Mouse (Mus musculus): ENCODE results near the gene Fras1.

The Fras1 gene

DNA sequence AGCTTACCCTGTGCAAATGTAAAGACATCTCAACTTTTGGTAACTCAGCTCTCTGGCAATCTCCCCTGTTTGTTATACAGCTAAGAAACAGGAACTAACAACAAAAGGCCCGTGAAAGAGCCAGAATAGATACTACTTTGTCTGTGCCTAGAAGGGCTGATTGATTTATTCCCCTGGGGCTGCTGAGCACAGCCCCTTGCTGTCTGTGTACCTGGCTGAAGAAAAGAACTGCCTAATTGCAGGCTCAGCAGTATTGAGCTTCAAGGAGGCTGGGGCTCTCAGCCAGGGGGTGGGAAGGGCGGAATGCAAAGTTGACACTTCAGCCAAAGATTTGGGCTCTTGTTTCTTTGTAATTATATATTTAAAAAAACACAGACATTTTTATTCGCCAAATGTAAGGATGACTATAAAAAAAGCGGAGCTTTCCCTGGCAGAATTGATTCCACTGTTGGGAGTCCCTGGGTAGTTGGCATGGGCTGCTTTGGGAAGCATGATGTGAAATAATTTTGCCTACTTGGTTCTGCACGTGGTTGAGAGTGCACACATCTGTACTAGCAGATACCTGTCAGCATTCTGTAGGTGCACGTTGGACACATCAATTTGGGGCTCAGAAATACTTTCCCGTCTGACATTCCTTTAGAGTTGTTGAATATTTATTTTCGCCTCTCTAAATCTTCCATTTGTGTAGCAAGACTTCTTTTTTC lies 31.5 kb downstream of the Fras1 start:
- DNase-seq (ENCODE audit: low read depth), result no peak

- DNase-seq (ENCODE audit: low read depth), result no peak
Measured at GRCm38 (mm10) chr5:96408291-96408690, 34.5 kb downstream of the Fras1 start.

DNA sequence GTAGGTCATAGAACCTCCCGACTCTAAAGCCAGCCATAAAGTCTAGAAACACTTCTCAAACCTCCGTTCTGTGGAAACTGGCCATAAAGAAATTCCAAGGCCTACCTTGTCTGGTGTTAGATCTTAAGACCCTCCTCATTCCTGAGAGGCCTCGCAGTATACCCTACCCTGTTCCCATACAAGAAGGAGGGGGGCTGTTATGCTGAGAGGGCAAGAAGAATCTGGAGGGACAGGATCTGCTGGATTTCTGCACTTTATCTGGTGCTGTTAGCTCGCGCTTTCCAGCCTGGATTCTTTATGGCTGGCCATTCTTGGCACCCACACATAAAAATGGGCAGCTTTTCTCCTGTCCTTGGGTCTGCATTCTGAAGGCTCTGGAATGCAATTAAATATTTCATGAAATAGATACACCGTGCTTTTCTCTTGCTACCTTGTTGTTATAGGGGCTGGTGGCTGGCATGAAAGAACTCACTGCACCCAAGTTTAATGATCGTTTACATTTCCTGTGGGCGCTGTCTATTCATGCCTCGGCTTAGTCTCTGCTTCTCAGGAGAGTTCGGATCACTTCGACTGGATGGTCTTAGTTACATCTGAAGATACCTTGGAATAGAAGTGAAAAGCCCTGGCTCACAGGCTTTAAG lies 39.1 kb downstream of the Fras1 start:
- DNase-seq (ENCODE audit: low read depth), result no peak

DNA sequence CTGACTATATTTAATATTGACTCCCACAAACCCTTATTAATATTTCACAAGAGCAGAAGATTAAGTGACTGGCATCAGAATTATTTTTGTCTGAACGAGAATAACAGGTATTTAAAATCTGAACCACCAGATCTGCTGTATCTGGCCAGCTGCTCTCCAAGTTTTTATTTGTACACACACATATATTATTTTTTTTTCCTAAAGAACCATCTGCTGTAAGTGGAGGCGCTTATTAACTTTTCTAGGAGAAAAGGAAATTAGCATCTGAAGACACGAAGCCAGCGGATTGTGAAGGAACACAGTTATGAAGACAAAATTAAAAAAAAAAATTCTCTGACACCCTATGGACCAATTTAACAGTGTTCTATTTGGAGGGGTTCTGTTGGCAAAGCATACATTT lies 43.4 kb downstream of the Fras1 start:
- DNase-seq (ENCODE audit: low read depth), result no peak

GRCm38 (mm10) chr5:96421550-96421949 lies 47.8 kb downstream of the Fras1 start:
- no peak for DNase-seq (ENCODE audit: low read depth)

DNA sequence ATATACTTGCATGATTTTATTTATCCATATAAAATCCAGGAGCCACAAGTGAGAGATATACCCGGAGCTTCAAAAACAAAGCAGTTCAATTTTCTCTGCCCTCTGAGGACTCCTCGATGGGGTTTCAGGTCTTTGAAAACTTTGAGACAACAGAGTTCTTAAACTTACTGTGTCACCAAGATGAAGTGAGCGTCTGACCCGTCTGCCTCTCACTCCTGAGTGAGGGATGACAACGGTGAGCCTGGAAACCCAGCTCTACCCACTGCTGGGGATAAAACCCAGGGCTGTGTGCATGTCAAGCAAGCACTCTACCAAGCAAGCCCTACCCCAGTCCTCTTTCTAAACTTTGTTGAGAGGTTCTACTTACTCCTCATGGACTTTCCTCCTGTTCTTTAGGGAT lies 49.0 kb downstream of the Fras1 start:
- DNase-seq (ENCODE audit: low read depth), result no peak

DNA sequence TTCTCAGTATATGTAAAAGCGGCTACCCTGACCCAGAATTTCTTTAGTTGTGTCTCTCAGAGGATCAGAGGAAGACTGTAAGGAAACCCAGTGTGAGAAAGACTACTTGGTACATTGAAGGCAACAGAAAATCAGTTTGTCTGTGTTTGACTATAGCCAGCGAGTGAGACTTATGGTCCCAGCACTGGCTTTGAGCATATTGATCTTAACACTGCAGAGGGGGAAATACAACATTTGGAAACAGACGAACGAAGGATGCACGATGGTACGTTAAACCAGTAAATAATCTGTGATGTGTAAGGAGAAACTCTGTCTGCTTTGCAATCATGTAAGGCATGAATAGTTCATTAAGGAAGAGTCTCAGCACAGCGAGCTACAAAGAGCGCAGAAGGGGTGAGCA lies 51.6 kb downstream of the Fras1 start:
- no peak for DNase-seq (ENCODE audit: low read depth)

DNA sequence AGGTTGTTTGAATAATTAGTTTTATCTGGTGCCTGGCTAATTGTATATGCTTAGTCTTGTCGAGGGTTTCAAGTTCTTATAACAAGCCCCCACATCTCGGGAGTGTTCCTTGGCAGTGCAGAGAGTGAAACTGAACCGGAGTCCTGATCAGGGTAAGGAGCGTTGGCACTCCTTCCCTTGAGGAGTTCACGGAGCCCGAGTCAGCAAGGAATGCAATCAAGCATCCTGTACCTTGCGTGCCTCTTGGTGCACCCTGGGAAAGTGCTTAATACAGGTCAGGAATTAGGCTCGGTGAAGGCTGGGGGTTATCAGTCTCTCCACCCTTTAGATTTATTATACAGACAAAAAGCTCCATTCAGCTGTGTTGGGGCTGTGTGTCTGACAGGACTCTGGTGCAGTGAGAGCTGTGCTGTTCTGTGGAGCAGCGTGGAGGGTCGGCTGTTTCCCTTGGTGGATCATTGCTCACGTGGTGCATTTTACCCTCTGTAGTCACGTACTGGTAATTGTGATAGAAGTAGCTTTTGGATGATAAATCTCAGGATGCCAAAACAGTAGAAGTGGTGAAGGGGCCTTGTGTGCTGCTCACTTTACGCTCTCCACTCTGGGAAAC lies 55.9 kb downstream of the Fras1 start:
- no peak for DNase-seq (ENCODE audit: low read depth)

- no peak for DNase-seq (ENCODE audit: low read depth)
Measured at GRCm38 (mm10) chr5:96437870-96438269, 64.1 kb downstream of the Fras1 start.

DNA sequence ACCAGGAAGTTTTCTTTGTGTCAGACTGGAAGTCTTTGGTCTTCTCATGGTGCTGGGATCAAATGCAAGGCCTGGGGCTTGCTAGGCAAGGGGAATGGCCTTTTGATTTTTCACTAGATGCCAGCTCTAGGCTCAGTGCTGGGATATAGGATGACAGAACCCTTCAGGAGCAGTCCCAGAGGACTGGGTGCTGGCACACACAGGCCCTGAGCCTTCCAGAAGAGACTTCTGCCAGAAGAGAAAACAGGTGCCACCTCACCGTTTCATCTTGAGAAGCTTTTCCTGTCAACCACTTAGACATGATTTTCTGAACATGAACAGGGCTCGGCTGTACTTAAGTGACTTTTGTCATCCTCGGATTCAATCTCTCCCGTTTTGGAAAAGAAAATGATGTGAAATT lies 66.1 kb downstream of the Fras1 start:
- DNase-seq (ENCODE audit: low read depth), result no peak

- DNase-seq (ENCODE audit: low read depth), result no peak
Measured at GRCm38 (mm10) chr5:96447460-96447859, 73.7 kb downstream of the Fras1 start.

GRCm38 (mm10) chr5:96452027-96452426 lies 78.3 kb downstream of the Fras1 start:
- DNase-seq (ENCODE audit: low read depth), result no peak

DNA sequence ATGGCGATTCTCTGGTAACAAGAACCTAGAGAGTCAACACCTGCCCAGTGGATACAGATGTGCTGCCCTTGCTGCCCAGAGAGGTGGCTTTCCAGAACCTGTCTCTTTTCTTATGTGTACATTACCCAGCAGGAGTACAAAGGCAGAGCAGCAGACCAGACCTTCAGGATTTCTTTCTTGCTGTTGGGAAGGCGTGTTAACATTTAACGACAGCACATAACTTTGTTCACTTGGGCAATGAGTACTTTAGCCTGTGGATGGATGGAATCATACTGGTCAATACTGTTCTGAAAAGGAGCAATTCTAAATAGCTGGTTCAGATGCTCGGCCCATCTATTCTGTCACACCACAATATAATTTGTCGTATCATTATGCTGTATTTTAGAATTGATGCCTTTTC lies 79.6 kb downstream of the Fras1 start:
- no peak for DNase-seq (ENCODE audit: low read depth)

- DNase-seq (ENCODE audit: low read depth), result no peak
Measured at GRCm38 (mm10) chr5:96454422-96454821, 80.7 kb downstream of the Fras1 start.

- no peak for DNase-seq (ENCODE audit: low read depth)
Measured at GRCm38 (mm10) chr5:96455241-96455640, 81.5 kb downstream of the Fras1 start.

- DNase-seq (ENCODE audit: low read depth), result no peak
Measured at GRCm38 (mm10) chr5:96457436-96457958, 83.7 kb downstream of the Fras1 start.

GRCm38 (mm10) chr5:96459605-96460004 lies 85.8 kb downstream of the Fras1 start:
- DNase-seq (ENCODE audit: low read depth), result no peak

- no peak for DNase-seq (ENCODE audit: low read depth)
Measured at GRCm38 (mm10) chr5:96462197-96462596, 88.4 kb downstream of the Fras1 start.

GRCm38 (mm10) chr5:96466461-96466860 lies 92.7 kb downstream of the Fras1 start:
- no peak for DNase-seq (ENCODE audit: low read depth)

- no peak for DNase-seq (ENCODE audit: low read depth)
Measured at GRCm38 (mm10) chr5:96471995-96472394, 98.2 kb downstream of the Fras1 start.

- DNase-seq (ENCODE audit: low read depth), result no peak
Measured at GRCm38 (mm10) chr5:96475488-96475887, 101.7 kb downstream of the Fras1 start.

DNA sequence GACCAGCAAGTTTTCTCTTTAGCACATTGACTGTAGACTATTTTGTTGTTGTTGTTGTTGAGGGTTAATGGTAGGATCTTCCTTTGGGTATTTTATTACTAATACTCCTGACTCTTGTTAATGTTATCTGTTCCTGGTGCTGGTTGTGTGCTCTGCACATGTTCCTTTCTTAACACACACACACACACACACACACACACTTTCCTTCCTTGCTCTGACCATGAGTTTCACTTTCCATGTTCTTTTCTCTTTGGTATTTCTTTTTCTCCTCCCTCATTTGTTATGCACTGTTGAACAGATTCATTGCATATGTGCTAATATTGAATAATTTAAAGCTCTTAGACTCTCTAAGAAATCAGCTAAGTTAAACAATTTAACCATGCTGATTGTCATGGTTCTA lies 105.2 kb downstream of the Fras1 start:
- DNase-seq (ENCODE audit: low read depth), result no peak

- DNase-seq (ENCODE audit: low read depth), result no peak
Measured at GRCm38 (mm10) chr5:96481159-96481558, 107.4 kb downstream of the Fras1 start.

Measured in c-Kit-positive CD71-negative TER-119-negative erythroid progenitor cells, embryonic 14.5 days (primary cell).